Mouse (Mus musculus) cerebellum, adult 2 months (tissue): ENCODE results near the gene Idua. TPM values are rescaled to one million over a fixed set of nuclear protein-coding genes. Genes with fewer than 3 reads are reported as not detected.

Source experiments
- DNase-seq, 2 experiments: peaks; one replicate each; pipeline ENCODE4 v3.0.0; 2021
- H3K27ac ChIP-seq: fragments of 200-500 bp; 2 replicates; pipeline ENCODE4 v1.5.1; 2012; ENCODE audit warnings: low read length, control low read depth, inconsistent platforms; ENCODE audit not compliant: insufficient read depth
- H3K27me3 ChIP-seq: fragments of 200-500 bp; 2 replicates; pipeline ENCODE4 v1.6.1; 2012; ENCODE audit warnings: inconsistent platforms, mild to moderate bottlenecking, low read length, moderate library complexity; ENCODE audit not compliant: control insufficient read depth, insufficient read depth
- H3K4me1 ChIP-seq: fragments of 200-500 bp; 2 replicates; pipeline ENCODE4 v1.6.1; 2011; ENCODE audit warnings: low read length; ENCODE audit not compliant: control insufficient read depth, insufficient read depth
- H3K4me3 ChIP-seq: fragments of 200-500 bp; replicated peaks from 2 replicates; pipeline ENCODE3; 2011; ENCODE audit warnings: mild to moderate bottlenecking, low read depth, low read length, control low read depth; ENCODE audit not compliant: insufficient read depth
- CTCF ChIP-seq: fragments of 200-500 bp; IDR thresholded peaks from 2 replicates; pipeline ENCODE4 v1.5.1; 2011; ENCODE audit warnings: low read depth, mild to moderate bottlenecking, control low read depth, low read length, moderate library complexity, borderline replicate concordance; ENCODE audit not compliant: insufficient read depth
- POLR2A ChIP-seq: fragments of 200-500 bp; IDR thresholded peaks from 2 replicates; pipeline ENCODE4 v1.6.1; 2011; ENCODE audit warnings: low read length, control low read depth, borderline replicate concordance; ENCODE audit not compliant: insufficient read depth
- WGBS: fragments of 180-500 bp; shearing (Covaris S2); methylation state at CpG from one replicate; pipeline ENCODE4 v1.1.7; 2018; 5-methylcytosine and 5-hydroxymethylcytosine counted together
- polyA plus RNA-seq: library from polyadenylated mRNA; depleted of rRNA; stranded (reverse); fragments of >200 nt; gene quantifications from 2 replicates; pipeline ENCODE4 v1.2.3, GENCODE M21; 2012

Idua gene
- polyA plus RNA-seq, 1 experiment, result 29.0 TPM

DNA sequence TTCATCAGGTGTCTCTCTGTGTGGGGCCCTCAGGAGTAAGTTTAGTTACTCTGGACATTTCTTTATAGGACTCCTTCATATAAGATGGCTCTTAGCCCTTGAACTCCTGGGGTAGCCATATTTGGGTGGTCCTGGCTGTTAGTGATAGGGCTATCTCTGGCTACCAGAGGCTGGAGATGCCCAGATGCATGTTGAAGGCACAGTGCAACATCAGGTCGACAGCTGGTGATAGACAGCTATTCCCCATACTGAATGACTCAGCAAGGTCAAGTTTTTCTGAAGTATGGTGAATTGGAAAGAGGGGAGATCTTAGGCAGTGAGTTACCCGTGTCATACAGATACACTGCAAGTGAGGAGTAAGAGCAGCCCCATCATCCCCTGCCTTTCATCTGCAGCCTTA, 47.6 kb downstream of the Idua start:
- no peak overlapping the region for H3K27ac ChIP-seq
- no peak overlapping the region for H3K4me3 ChIP-seq
- TF ChIP-seq CTCF, result no peak
- no peak for TF ChIP-seq POLR2A
- DNase-seq, result no peak
- no peaks in the 10 kb centered on the region for H3K4me1 ChIP-seq
- no peaks in the 10 kb centered on the region for H3K27me3 ChIP-seq
- 79% methylated on average over 2 of the region's 2 CpGs for WGBS

DNA sequence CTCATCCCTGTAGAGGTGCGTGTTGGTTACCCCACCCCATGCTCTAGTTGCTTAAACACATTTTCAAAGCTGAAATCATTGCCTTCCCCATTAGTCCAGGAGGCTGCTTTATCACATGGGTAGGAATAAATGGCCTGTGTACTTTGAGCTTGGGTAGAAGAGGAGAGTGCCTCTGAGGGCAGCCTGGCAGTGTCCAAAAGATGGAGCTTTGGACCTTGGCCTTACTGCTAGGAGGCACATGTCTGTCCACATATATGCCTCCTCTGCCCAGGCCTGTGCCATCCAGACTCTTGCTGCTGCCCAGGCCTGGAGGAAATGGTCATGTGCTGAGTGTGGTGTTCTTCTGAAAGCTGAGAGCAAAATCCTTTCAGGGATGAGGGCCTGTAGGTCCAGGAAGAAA, 48.3 kb downstream of the Idua start:
- no peak for DNase-seq
- H3K4me3 ChIP-seq, result no peak overlapping the region
- WGBS, result 98% methylated on average over 1 of the region's 1 CpGs
- H3K4me1 ChIP-seq, result no peaks in the 10 kb centered on the region
- no peak for TF ChIP-seq POLR2A
- TF ChIP-seq CTCF, result no peak
- no peak overlapping the region for H3K27ac ChIP-seq
- H3K27me3 ChIP-seq, result no peaks in the 10 kb centered on the region

DNA sequence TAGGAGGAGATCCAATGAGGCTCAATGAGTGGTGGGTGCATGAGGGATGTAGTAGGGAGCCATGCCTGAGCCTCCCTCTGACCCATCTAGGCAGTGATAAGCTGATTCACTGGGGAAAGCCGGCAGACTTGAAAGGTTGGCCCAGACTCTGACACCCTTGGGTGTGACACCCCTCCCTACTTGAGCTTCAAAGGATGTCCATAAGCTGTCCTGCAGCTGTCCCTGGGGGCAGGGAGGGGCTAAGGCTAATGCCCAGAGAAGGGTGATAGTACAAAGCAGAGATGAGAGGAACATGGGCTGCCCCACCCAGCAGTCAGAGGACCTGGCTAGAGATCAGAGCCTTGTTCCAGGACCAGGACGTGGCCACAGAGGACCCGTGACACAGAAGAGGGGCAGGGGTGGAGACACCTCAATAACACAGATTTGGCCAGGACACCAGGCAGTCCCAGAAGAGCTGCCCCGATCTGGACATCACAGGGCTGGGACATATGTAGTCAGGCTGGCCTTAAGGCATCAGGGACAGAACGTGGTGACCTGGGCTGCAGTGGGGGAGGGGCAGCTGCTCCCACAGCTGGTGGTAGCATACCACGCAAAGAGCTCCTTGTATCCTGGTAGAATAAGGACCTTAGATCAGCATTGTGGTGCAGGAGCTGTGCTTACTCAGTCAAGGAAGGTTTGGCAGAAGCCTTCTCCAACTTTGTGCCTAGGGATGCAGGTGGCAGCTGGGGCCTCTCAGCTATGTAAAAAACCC, 49.0 kb downstream of the Idua start:
- 61% methylated on average over 6 of the region's 6 CpGs for WGBS
- Histone ChIP-seq H3K4me3 (no peak overlapping the region), H3K27me3 (no peaks in the 10 kb centered on the region), H3K27ac (no peak overlapping the region), H3K4me1 (no peaks in the 10 kb centered on the region)
- DNase-seq, result no peak
- TF ChIP-seq CTCF, result no peak
- TF ChIP-seq POLR2A, result no peak

DNA sequence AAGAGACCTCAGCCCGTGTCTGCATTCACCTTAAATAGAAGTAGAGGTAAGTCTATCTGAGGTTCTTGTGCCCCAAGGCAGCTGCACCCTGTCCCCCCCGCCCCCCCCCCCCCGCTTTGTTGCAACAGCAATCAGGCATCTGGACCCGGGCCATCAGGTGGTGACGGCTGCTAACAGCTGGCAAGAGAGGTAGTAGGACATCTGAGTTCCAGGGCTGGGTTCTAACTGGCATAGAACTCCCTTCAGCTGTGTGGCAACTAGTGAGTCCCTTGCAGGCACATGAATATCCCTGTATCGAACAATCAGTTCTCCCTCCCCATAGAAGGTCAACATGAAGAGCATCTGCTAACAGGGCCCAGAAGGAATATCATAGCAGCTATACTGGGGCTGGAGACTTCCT, 51.8 kb downstream of the Idua start:
- 80% methylated on average over 6 of the region's 6 CpGs for WGBS
- TF ChIP-seq CTCF (no peak), POLR2A (no peak)
- Histone ChIP-seq H3K4me3 (no peak overlapping the region), H3K4me1 (no peaks in the 10 kb centered on the region), H3K27me3 (no peaks in the 10 kb centered on the region), H3K27ac (no peak overlapping the region)
- no peak for DNase-seq

DNA sequence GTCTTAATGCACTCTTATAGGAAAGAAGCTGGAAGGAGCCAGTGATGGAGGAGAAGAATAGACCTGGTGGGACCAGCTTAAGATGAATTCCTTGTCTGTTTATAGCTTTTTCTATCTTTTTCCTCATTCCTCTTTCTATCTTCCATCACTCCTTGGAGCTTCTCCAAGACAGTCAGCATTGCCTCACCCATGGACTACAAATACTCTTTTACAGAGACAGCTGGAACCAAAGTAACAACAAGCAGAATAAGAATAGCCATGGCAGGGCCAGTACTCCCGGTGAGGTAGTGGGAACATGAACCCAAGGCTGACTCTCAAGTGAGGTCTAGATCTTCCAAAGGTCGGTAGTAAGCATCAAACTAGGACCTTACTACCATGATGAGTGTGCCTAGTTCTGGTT, 53.0 kb downstream of the Idua start:
- H3K27me3 ChIP-seq, result no peaks in the 10 kb centered on the region
- TF ChIP-seq POLR2A (no peak), CTCF (no peak)
- 88% methylated on average over 2 of the region's 2 CpGs for WGBS
- 0 out of 2 replicates have a peak, but pooled peaks cover 4% of the 10 kb centered on the region for H3K4me1 ChIP-seq
- no peak overlapping the region for H3K4me3 ChIP-seq
- no peak for DNase-seq
- H3K27ac ChIP-seq, result no peak overlapping the region

DNA sequence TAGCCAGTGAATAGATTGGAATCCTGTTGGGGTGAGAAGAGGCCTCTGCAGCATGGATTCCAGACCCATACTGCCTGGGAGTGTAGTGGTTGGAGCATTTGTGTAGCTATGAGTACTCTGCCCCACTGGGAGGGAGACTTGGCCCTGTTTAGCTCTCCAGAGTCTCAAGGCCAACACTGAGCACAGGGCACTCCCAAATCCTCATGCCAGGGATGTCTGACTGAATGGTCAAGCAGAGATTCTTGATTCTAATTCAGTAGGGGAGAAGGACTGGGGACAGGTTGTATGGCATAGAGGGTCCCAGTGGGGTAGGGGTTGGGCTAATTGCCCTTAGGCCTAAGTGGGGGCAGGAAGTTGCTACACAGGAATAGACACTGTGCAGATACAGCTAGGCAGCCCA, 53.6 kb downstream of the Idua start:
- no peak overlapping the region for H3K4me3 ChIP-seq
- no peak for DNase-seq
- H3K27ac ChIP-seq, result no peak overlapping the region

DNA sequence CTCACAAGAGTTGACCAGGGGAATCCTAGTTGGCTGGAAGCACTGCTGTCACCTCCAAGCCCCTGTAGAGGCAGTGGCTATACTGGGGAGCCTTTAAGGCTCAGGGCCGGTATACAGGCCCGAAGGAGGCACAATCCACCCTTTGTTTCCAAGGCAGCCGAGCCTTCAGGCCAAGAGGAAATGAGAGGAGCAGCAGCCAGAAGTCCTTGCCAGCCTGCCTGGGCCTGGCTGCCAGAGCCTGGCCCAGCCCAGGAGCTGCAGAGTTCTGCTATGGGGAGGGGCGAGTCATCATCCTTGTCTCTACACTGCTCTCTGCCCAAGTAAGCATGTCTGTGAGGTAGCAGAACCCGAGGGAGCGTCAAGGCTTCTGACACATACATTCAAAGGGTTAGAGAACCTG, 54.0 kb downstream of the Idua start:
- no peaks in the 10 kb centered on the region for H3K27me3 ChIP-seq
- no peak overlapping the region for H3K4me3 ChIP-seq
- 11% methylated on average over 6 of the region's 6 CpGs for whole genome bisulfite sequencing
- H3K4me1 ChIP-seq, result 0 out of 2 replicates have a peak, but pooled peaks cover 9% of the 10 kb centered on the region
- peak; percentile 21 to 48 for DNase-seq
- H3K27ac ChIP-seq, result no peak overlapping the region
- TF ChIP-seq POLR2A (no peak), CTCF (no peak)

More for the DNA sequence above, 53.6 kb downstream of the Idua start:
- no peaks in the 10 kb centered on the region for H3K27me3 ChIP-seq
- TF ChIP-seq CTCF (no peak), POLR2A (no peak)
- 0 out of 2 replicates have a peak, but pooled peaks cover 9% of the 10 kb centered on the region for H3K4me1 ChIP-seq

DNA sequence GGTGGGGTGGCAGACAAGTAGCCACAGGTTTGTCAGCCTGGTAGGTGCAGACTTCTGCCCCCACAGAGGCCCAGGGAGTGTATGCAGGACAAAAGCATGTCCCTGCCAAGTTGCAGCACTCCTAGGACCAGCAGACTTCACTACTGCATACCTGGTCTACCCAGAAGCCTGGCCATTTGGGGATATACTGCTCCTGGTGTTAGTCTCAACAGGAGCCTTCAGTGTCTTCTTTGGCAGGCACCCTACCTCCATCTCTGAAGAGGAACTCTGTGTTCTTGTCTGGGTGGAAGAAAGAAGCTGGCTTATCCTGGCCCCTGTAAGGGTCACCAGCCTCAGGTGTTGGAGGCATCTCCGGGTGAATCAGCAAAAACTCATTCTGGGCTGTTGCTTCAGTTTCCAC, 55.8 kb downstream of the Idua start:
- Histone ChIP-seq H3K27me3 (no peaks in the 10 kb centered on the region), H3K4me1 (0 out of 2 replicates have a peak, but pooled peaks cover 9% of the 10 kb centered on the region), H3K27ac (no peak overlapping the region), H3K4me3 (no peak overlapping the region)
- DNase-seq, result no peak
- TF ChIP-seq CTCF, result no peak
- TF ChIP-seq POLR2A, result no peak
- WGBS, result 83% methylated on average over 1 of the region's 1 CpGs
